9 mouse cellular contexts compared by ENCODE assay signal in the genomic region with DNA sequence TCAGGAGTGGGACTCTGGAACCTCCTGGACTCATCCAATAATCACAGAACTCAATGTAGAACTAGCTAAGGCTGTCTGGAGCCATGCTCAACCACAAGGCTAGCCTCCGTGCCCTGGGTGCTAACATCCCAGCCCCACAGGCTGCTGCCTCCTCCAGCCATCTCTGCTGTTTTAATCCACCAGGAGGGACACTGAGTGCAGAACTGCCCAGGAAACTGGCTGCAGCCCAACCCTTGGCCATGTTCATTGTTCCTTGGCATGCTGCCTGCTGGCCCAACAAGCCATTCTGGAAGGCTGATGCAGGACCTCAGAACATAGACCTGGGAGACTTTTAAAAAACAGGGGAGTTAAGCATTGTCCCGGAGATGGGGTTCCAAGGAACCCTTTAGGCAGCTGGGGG. TPM values are rescaled to one million over a fixed set of nuclear protein-coding genes. Genes with fewer than 3 reads are reported as not detected.
DNase-seq lines count a peak whose midpoint lies in the region; ATAC-seq lines count a peak whose summit lies in the region.
"Had no signal": no experiment of that assay in that cellular context is flagged by ENCODE, and none has a peak within 500 bp of the region (broad histone marks: within the 10 kb centered on the region; RNA-seq: fewer than 3 reads in every experiment).

No protein-coding gene starts in this region.

- H3K36me3 ChIP-seq in heart, embryonic 11.5 days (ENCODE audit: control insufficient read depth, insufficient read depth, low read length): no peaks in the 10 kb centered on the region
- H3K36me3 ChIP-seq in liver, embryonic 11.5 days (ENCODE audit: control insufficient read depth, insufficient read depth, low read length): no peaks in the 10 kb centered on the region

- H3K4me3 ChIP-seq in heart, embryonic 11.5 days (ENCODE audit: low read depth, low read length): no peak overlapping the region
- no peak overlapping the region for H3K4me3 ChIP-seq in liver, embryonic 11.5 days (ENCODE audit: low read depth, low read length)

- H3K27me3 ChIP-seq in heart, embryonic 11.5 days (ENCODE audit: control insufficient read depth, insufficient read depth, low read length): peaks cover 10% of the 10 kb centered on the region
- no peaks in the 10 kb centered on the region for H3K27me3 ChIP-seq in liver, embryonic 11.5 days (replicated peaks; ENCODE audit: control insufficient read depth, insufficient read depth, low read length)

- H3K4me2 ChIP-seq in heart, embryonic 11.5 days: no peak overlapping the region
- H3K4me2 ChIP-seq in liver, embryonic 11.5 days: no peak overlapping the region

- peak; percentile 86 for DNase-seq in heart, adult 18-20 months
- DNase-seq in adrenal gland, postnatal 10 days: peak; percentile 84
- peak; percentile 84 for DNase-seq in gastrocnemius, adult 18-20 months (ENCODE audit: low spot score)
- peak; percentile 82 to 83 for DNase-seq in layer of hippocampus, postnatal 10 days (ENCODE audit: low spot score in 2 of 2)
- peak; percentile 38 to 39 for DNase-seq in right cerebral cortex, postnatal 36 days (ENCODE audit: low spot score in 2 of 2)
- no peak for DNase-seq in liver, embryonic 11.5 days (ENCODE audit: low spot score)
- DNase-seq in spleen, postnatal 4 days (ENCODE audit: low spot score in 2 of 2): no peak

- no peaks in the 10 kb centered on the region for H3K4me1 ChIP-seq in heart, embryonic 11.5 days (ENCODE audit: control insufficient read depth, insufficient read depth, low read length)
- no peaks in the 10 kb centered on the region for H3K4me1 ChIP-seq in liver, embryonic 11.5 days (replicated peaks; ENCODE audit: control insufficient read depth, insufficient read depth, low read length)

- H3K9ac ChIP-seq in heart, embryonic 11.5 days (ENCODE audit: low read depth, low read length): no peak overlapping the region
- no peak overlapping the region for H3K9ac ChIP-seq in liver, embryonic 11.5 days (ENCODE audit: low read depth, low read length)

- 78% methylated on average over 2 of the region's 2 CpGs for WGBS in heart, embryonic 11.5 days (ENCODE audit: insufficient replicate concordance)
- WGBS in liver, embryonic 11.5 days: 53% methylated on average over 2 of the region's 2 CpGs

- ATAC-seq in heart, embryonic 11.5 days (replicated peaks; ENCODE audit: insufficient number of reproducible peaks, low FRiP score, low TSS enrichment): no peak
- ATAC-seq in liver, embryonic 11.5 days (replicated peaks; ENCODE audit: low FRiP score): no peak

- no peaks in the 10 kb centered on the region for H3K9me3 ChIP-seq in heart, embryonic 11.5 days (replicated peaks; ENCODE audit: control insufficient read depth, low read length)
- no peaks in the 10 kb centered on the region for H3K9me3 ChIP-seq in liver, embryonic 11.5 days (ENCODE audit: control insufficient read depth, low read length)

- no peak overlapping the region for H3K27ac ChIP-seq in heart, embryonic 11.5 days (ENCODE audit: low read depth, low read length)
- no peak overlapping the region for H3K27ac ChIP-seq in liver, embryonic 11.5 days (ENCODE audit: low read depth, low read length)

RNA-seq across cellular contexts. Expression of gene Adra2c, which starts 42.5 kb away (rescaled TPM):
- under 1 TPM; 0.49 to 0.52 TPM for total RNA-seq in heart, adult 18-20 months (2021)
- 0.04 TPM in 1 of 2 replicates, not detected in the other for polyA plus RNA-seq in heart, embryonic 11.5 days (2014; fragmentation: Nextera tagmentation; extraction: Ambion mirVana)
- total RNA-seq in adrenal gland, postnatal 10 days (2021): 1 to 10 TPM in 1 of 2 experiments, under 1 TPM in 1; 0.69 to 1.2 TPM
- under 1 TPM; 0.18 to 0.31 TPM for total RNA-seq in gastrocnemius, adult 18-20 months (2021)
- total RNA-seq in layer of hippocampus, postnatal 10 days (2021): 10 to 100 TPM; 19.3 to 21.0 TPM
- 0.05 TPM in 1 of 2 replicates, not detected in the other for polyA plus RNA-seq in liver, embryonic 11.5 days (2014; fragmentation: Nextera tagmentation; extraction: Ambion mirVana)
- polyA plus RNA-seq: lung, embryonic 16.5 days had no signal

Comparison
In these comparisons a context has a peak if more than half of its experiments do, and no peak if none do; other contexts are left out.
1. DNase-seq: peak in heart, adult 18-20 months (2 of 2), adrenal gland, postnatal 10 days (single experiment), gastrocnemius, adult 18-20 months (single experiment), layer of hippocampus, postnatal 10 days (2 of 2) and right cerebral cortex, postnatal 36 days (2 of 2); none in liver, embryonic 11.5 days (single experiment) and spleen, postnatal 4 days (0 of 2).
2. RNA of gene Adra2c, which starts 42.5 kb away (total RNA-seq): 19.3 to 21.0 TPM in layer of hippocampus, postnatal 10 days; 0.69 to 1.2 TPM in adrenal gland, postnatal 10 days, 0.49 to 0.52 TPM in heart, adult 18-20 months and 0.18 to 0.31 TPM in gastrocnemius, adult 18-20 months; every median in the first group is over 4 times any median in the second.